Mouse (Mus musculus) C2C12 (cell line): ENCODE results near the gene Taf1c.

Source experiments
- CTCF ChIP-seq: IDR thresholded peaks from one replicate; pipeline ENCODE4 v1.5.1; 2011; ENCODE audit not compliant: control insufficient read depth, insufficient read depth, insufficient read length
- FOSL1 ChIP-seq: IDR thresholded peaks from one replicate; pipeline ENCODE4 v1.8.0; 2011; ENCODE audit warnings: mild to moderate bottlenecking, low read length; ENCODE audit not compliant: poor library complexity, insufficient read depth, severe bottlenecking
- MYOD1 ChIP-seq: IDR thresholded peaks from one replicate; pipeline ENCODE4 v1.6.1; 2011; ENCODE audit warnings: low read depth; ENCODE audit not compliant: control insufficient read depth, insufficient read length
- MYOG ChIP-seq: IDR thresholded peaks from one replicate; pipeline ENCODE4 v1.6.1; 2011; ENCODE audit not compliant: control insufficient read depth, insufficient read length; ENCODE audit errors: extremely low read depth
- USF1 ChIP-seq: IDR thresholded peaks from one replicate; pipeline ENCODE4 v1.6.1; 2011; ENCODE audit warnings: low read depth, mild to moderate bottlenecking, control low read depth, moderate library complexity

DNA sequence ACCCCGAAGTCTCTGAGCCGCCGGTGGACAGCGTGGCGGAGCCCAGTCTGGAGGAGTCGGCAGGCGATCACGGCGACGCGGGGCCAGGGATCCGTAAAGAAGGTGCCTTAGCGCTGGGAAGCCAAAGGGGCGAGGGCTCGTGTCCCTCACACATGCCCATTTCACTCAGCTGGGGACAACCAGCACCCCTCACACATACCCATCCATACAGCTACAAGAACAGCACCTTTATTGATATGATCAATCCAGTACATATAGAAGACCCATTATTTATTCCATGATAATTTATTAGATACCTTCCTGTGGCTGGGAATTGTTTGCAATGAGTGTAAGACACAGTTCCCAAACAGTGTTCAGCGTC is 29.7 kb downstream of the Taf1c start:
- TF ChIP-seq CTCF (no peak), USF1 (no peak), MYOG (no peak), FOSL1 (no peak), MYOD1 (no peak)
